Mouse (Mus musculus) midbrain, postnatal 0 days (tissue): Measurements from ENCODE around the gene Gm49333. TPM values are rescaled to one million over a fixed set of nuclear protein-coding genes. Genes with fewer than 3 reads are reported as not detected.
"Not testable (repeated sequence)": the region's sequence is repeated elsewhere in the genome, so short reads cannot be mapped to it uniquely, and the experiment has no call there.

ENCODE experiments used
- ATAC-seq: fragments of 200-750 bp; cut with Nextera tagmentation; 2 replicates; pipeline ENCODE4 v1.8.0; 2017; ENCODE audit warnings: moderate number of reproducible peaks, mild to moderate bottlenecking, moderate TSS enrichment, moderate library complexity; ENCODE audit not compliant: low FRiP score
- DNase-seq: peaks from one replicate; pipeline ENCODE4 v3.0.0-alpha.2; 2015; ENCODE audit warnings: low spot score
- H3K27ac ChIP-seq: fragments of 300-500 bp; sonication (generic); 2 replicates; pipeline ENCODE4 v1.5.1; 2014; ENCODE audit warnings: low read depth, mild to moderate bottlenecking, low read length, mixed read lengths
- H3K27me3 ChIP-seq: fragments of 300-500 bp; sonication (generic); 2 replicates; pipeline ENCODE4 v1.6.1; 2014; ENCODE audit warnings: low read length, control low read depth, mixed read lengths; ENCODE audit not compliant: insufficient read depth
- H3K36me3 ChIP-seq: fragments of 300-500 bp; sonication (generic); 2 replicates; pipeline ENCODE4 v1.6.1; 2014; ENCODE audit warnings: low read length, control low read depth, mixed read lengths; ENCODE audit not compliant: insufficient read depth
- H3K4me1 ChIP-seq: fragments of 300-500 bp; sonication (generic); 2 replicates; pipeline ENCODE4 v1.6.1; 2014; ENCODE audit warnings: mild to moderate bottlenecking, control low read depth, antibody characterized with exemption, low read length, mixed read lengths; ENCODE audit not compliant: insufficient read depth
- H3K4me2 ChIP-seq: fragments of 300-500 bp; sonication (generic); 2 replicates; pipeline ENCODE4 v1.6.1; 2014; ENCODE audit warnings: low read depth, mild to moderate bottlenecking, low read length, mixed read lengths; ENCODE audit not compliant: poor library complexity, severe bottlenecking
- H3K4me3 ChIP-seq: fragments of 300-500 bp; sonication (generic); 2 replicates; pipeline ENCODE4 v1.5.1; 2014; ENCODE audit warnings: low read depth, mild to moderate bottlenecking, low read length, moderate library complexity
- H3K9ac ChIP-seq: fragments of 300-500 bp; sonication (generic); replicated peaks from 2 replicates; pipeline ENCODE4 v1.6.1; 2014; ENCODE audit warnings: mild to moderate bottlenecking, low read length, moderate library complexity, mixed read lengths; ENCODE audit not compliant: poor library complexity, severe bottlenecking
- H3K9me3 ChIP-seq: fragments of 300-500 bp; sonication (generic); 2 replicates; pipeline ENCODE4 v1.6.1; 2016; ENCODE audit warnings: low read length, control low read depth
- CTCF ChIP-seq: IDR thresholded peaks from 2 replicates; pipeline ENCODE4 v1.5.1; 2016; ENCODE audit warnings: antibody characterized with exemption, mild to moderate bottlenecking
- WGBS: fragments of 180-500 bp; shearing (Covaris S2); extraction: QIAGEN DNeasy Blood & Tissue Kit; methylation state at CpG from one replicate; pipeline ENCODE4 v1.1.7; 2014; 5-methylcytosine and 5-hydroxymethylcytosine counted together
- polyA plus RNA-seq: library from polyadenylated mRNA; unstranded; fragments of >200 nt; fragmentation: Nextera tagmentation; extraction: Ambion mirVana; gene quantifications from 2 replicates; pipeline ENCODE4 v1.2.1, GENCODE M21; 2015
- total RNA-seq: library from RNA; depleted of rRNA; stranded (reverse); fragments of >200 nt; gene quantifications from 2 replicates; pipeline ENCODE4 v1.2.3, GENCODE M21; 2014

Gm49333 gene
- total and polyA plus RNA-seq, 2 experiments from 2014 or later: not detected

- Histone ChIP-seq H3K4me3 (no peak overlapping the region), H3K36me3 (peaks cover 68% of the 10 kb centered on the region), H3K4me2 (no peak overlapping the region), H3K4me1 (0 out of 2 replicates have a peak, but pooled peaks cover 5% of the 10 kb centered on the region), H3K27ac (no peak overlapping the region), H3K27me3 (no peaks in the 10 kb centered on the region), H3K9ac (no peak overlapping the region), H3K9me3 (no peaks in the 10 kb centered on the region)
- no peak for DNase-seq
- 92% methylated on average over 4 of the region's 4 CpGs for WGBS
- ATAC-seq: no peak
- no peak for TF ChIP-seq CTCF
These were observed 46.3 kb downstream of the Gm49333 start for GRCm38 (mm10) chr16:20657661-20658060.

GRCm38 (mm10) chr16:20668013-20668412 lies 56.6 kb downstream of the Gm49333 start, which contains the start of gene Eif4g1:
Gene Eif4g1, plus strand, starts transcription at chr16:20668313.
- H3K36me3 ChIP-seq, H3K4me1 ChIP-seq, H3K27me3 ChIP-seq, H3K27ac ChIP-seq, H3K4me2 ChIP-seq, ATAC-seq, DNase-seq, H3K9me3 ChIP-seq, H3K4me3 ChIP-seq, H3K9ac ChIP-seq: not testable (repeated sequence)
- 98% methylated on average over 3 of the region's 6 CpGs for WGBS

GRCm38 (mm10) chr16:20670291-20670690 lies 58.9 kb downstream of the Gm49333 start:
- 96% methylated on average over 3 of the region's 3 CpGs for WGBS
- Histone ChIP-seq H3K9me3 (no peaks in the 10 kb centered on the region), H3K27me3 (no peaks in the 10 kb centered on the region), H3K36me3 (peaks cover 1% of the 10 kb centered on the region; the same call in 1 of the 2 replicates), H3K4me3 (no peak overlapping the region), H3K27ac (no peak overlapping the region), H3K4me2 (no peak overlapping the region), H3K9ac (no peak overlapping the region), H3K4me1 (peaks cover 8% of the 10 kb centered on the region)
- no peak for ATAC-seq
- no peak for DNase-seq
- TF ChIP-seq CTCF: no peak

GRCm38 (mm10) chr16:20671886-20672285 lies 60.5 kb downstream of the Gm49333 start:
- peak overlapping the region; percentile 87 for H3K4me2 ChIP-seq
- H3K27me3 ChIP-seq: no peaks in the 10 kb centered on the region
- H3K9ac ChIP-seq: no peak overlapping the region
- H3K27ac ChIP-seq: no peak overlapping the region
- TF ChIP-seq CTCF: no peak
- ATAC-seq (no peak), DNase-seq (no peak)
- H3K36me3 ChIP-seq: peaks cover 14% of the 10 kb centered on the region
- peaks cover 8% of the 10 kb centered on the region for H3K4me1 ChIP-seq
- WGBS: 22% methylated on average over 6 of the region's 6 CpGs
- peak overlapping the region; percentile 92 for H3K4me3 ChIP-seq
- no peaks in the 10 kb centered on the region for H3K9me3 ChIP-seq

- H3K4me1 ChIP-seq: peaks cover 8% of the 10 kb centered on the region
- peaks cover 18% of the 10 kb centered on the region for H3K36me3 ChIP-seq
- 1% methylated on average over 37 of the region's 38 CpGs for WGBS
- H3K27ac ChIP-seq: peak overlapping the region; percentile 82
- peak overlapping the region; percentile 87 for H3K4me2 ChIP-seq
- no peaks in the 10 kb centered on the region for H3K27me3 ChIP-seq
- TF ChIP-seq CTCF: no peak
- peak overlapping the region; percentile 96 for H3K9ac ChIP-seq
- H3K4me3 ChIP-seq: peak overlapping the region; percentile 92
- ATAC-seq (peak; percentile 96), DNase-seq (peak; percentile 95)
- H3K9me3 ChIP-seq: no peaks in the 10 kb centered on the region
These were observed 61.1 kb downstream of the Gm49333 start for GRCm38 (mm10) chr16:20672500-20672902.

- DNase-seq: peak; percentile 41
- Histone ChIP-seq H3K27me3 (no peaks in the 10 kb centered on the region), H3K4me2 (peak overlapping the region; percentile 87), H3K4me3 (peak overlapping the region; percentile 92), H3K9ac (peak overlapping the region; percentile 96), H3K4me1 (peaks cover 8% of the 10 kb centered on the region), H3K9me3 (no peaks in the 10 kb centered on the region), H3K36me3 (peaks cover 24% of the 10 kb centered on the region), H3K27ac (peak overlapping the region; percentile 82)
- TF ChIP-seq CTCF: no peak
- peak; percentile 82 for ATAC-seq
- WGBS: under 1% methylated on average over 47 of the region's 78 CpGs
These were observed 61.7 kb downstream of the Gm49333 start for GRCm38 (mm10) chr16:20672965-20673705.
